Mouse (Mus musculus) E14TG2a.4 (cell line): ENCODE results near the gene Epha3.

Source experiments
- CTCF ChIP-seq: conservative IDR thresholded peaks from 2 replicates; pipeline ENCODE4 v1.5.1; 2014; ENCODE audit warnings: low read length
- NANOG ChIP-seq: IDR thresholded peaks from 2 replicates; pipeline ENCODE4 v1.6.1; 2014; ENCODE audit warnings: borderline replicate concordance, low read length, mixed read lengths
- POU5F1 ChIP-seq: IDR thresholded peaks from 2 replicates; pipeline ENCODE4 v1.6.1; 2014; ENCODE audit warnings: low read length, borderline replicate concordance

DNA sequence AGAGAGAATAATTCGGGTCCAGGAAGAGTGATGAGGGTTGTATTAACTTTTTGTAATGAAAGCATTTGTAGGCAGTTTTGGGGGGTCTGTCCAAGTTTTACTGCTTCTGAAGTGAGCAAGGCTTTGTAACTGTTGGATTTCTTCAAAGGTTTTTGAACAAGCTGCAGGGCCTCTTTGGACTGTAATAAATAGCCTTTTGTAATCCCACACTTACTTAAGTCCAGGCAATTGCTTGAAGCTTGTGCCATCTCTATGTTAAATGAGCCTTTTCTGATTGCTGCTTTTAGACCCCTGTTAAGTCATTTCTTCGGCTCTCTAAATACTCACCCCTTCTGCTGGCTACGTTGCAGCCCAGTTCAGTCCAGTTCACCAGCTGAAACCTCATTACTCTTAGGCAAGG is 248.6 kb downstream of the Epha3 start:
- no peak for TF ChIP-seq CTCF
- no peak for TF ChIP-seq NANOG
- no peak for TF ChIP-seq POU5F1
